8 mouse cellular contexts compared by ENCODE assay signal in genomic region chr7:27933800-27934158, GRCm38 (mm10). TPM values are rescaled to one million over a fixed set of nuclear protein-coding genes. Genes with fewer than 3 reads are reported as not detected.
DNase-seq lines count a peak whose midpoint lies in the region; ATAC-seq and TF ChIP-seq lines count a peak whose summit lies in the region.
"Not testable (repeated sequence)": the region's sequence is repeated elsewhere in the genome, so short reads cannot be mapped to it uniquely, and the experiment has no call there.

No protein-coding gene starts in this region.

- in situ Hi-C loops in CH12.LX (cut with MboI; ENCODE audit: low pct_ligation_motif_present, low pct_unique_long_range_greater_than_20kb, low sequenced_read_pairs): loop anchor here (25.0 kb wide), 1 partner anchor 96 kb away; the partner anchor contains the start of gene Zfp59

- not testable (repeated sequence) for DNase-seq in CH12.LX (ENCODE audit: extremely low read depth); midbrain, embryonic 14.5 days

- H3K9ac ChIP-seq in CH12.LX (ENCODE audit: insufficient read depth, low read depth); heart, embryonic 11.5 days (ENCODE audit: low read depth, low read length); hindbrain, embryonic 15.5 days; kidney, embryonic 16.5 days (replicated peaks; ENCODE audit: low read length); liver, embryonic 15.5 days; midbrain, embryonic 14.5 days (replicated peaks; ENCODE audit: low read length); stomach, embryonic 14.5 days (replicated peaks; ENCODE audit: low read depth, low read length): not testable (repeated sequence)

- dilution Hi-C loops in CH12.LX (cut with MboI; ENCODE audit: extremely low pct_ligation_motif_present, extremely low pct_unique_long_range_greater_than_20kb, low sequenced_read_pairs): not testable (repeated sequence)

- not testable (repeated sequence) for H3K27me3 ChIP-seq in CH12.LX (replicated peaks); heart, embryonic 11.5 days (ENCODE audit: control insufficient read depth, insufficient read depth, low read length); hindbrain, embryonic 15.5 days; kidney, embryonic 16.5 days (ENCODE audit: insufficient read depth, low read length); liver, embryonic 15.5 days; midbrain, embryonic 14.5 days (ENCODE audit: control insufficient read depth, insufficient read depth, low read length); stomach, embryonic 14.5 days (ENCODE audit: control insufficient read depth, insufficient read depth, low read length)

- H3K4me3 ChIP-seq in CH12.LX (replicated peaks in 1 of 3; ENCODE audit: low read depth in 2 of 3, low read length in 2 of 3, poor library complexity in 1 of 3); liver, embryonic 15.5 days (replicated peaks); midbrain, embryonic 14.5 days (replicated peaks; ENCODE audit: low read depth, low read length): not testable (repeated sequence)
- H3K4me3 ChIP-seq in embryonic fibroblast, embryonic 13.5 days (ENCODE audit: insufficient read depth, low read length): 0 out of 2 replicates have a peak overlapping the region, but pooled peaks have one; percentile 1
- H3K4me3 ChIP-seq in heart, embryonic 11.5 days (ENCODE audit: low read depth, low read length): peak overlapping the region; percentile 22; the same call in 1 of the 2 replicates
- H3K4me3 ChIP-seq in hindbrain, embryonic 15.5 days: 0 out of 2 replicates have a peak overlapping the region, but pooled peaks have one; percentile 5
- peak overlapping the region; percentile 32 for H3K4me3 ChIP-seq in kidney, embryonic 16.5 days (ENCODE audit: low read length)
- H3K4me3 ChIP-seq in stomach, embryonic 14.5 days (ENCODE audit: low read depth, low read length): 0 out of 2 replicates have a peak overlapping the region, but pooled peaks have one; percentile 7

- not testable (repeated sequence) for ATAC-seq in heart, embryonic 11.5 days (replicated peaks; ENCODE audit: insufficient number of reproducible peaks, low FRiP score, low TSS enrichment); hindbrain, embryonic 15.5 days (ENCODE audit: low FRiP score, low read depth); kidney, embryonic 16.5 days (ENCODE audit: low FRiP score, low TSS enrichment); liver, embryonic 15.5 days (ENCODE audit: insufficient read depth); midbrain, embryonic 14.5 days (ENCODE audit: low FRiP score, low TSS enrichment); stomach, embryonic 14.5 days (ENCODE audit: insufficient number of reproducible peaks, insufficient read depth, low FRiP score, low read depth)

- not testable (repeated sequence) for TF ChIP-seq EP300 in CH12.LX (IDR thresholded peaks at IDR 0.05; ENCODE audit: low read length)

- peak overlapping the region; percentile 32; the same call in 1 of the 2 replicates for H3K27ac ChIP-seq in CH12.LX (ENCODE audit: insufficient read depth, low read depth)
- H3K27ac ChIP-seq in embryonic fibroblast, embryonic 13.5 days (ENCODE audit: insufficient read depth, low read length); heart, embryonic 11.5 days (ENCODE audit: low read depth, low read length); hindbrain, embryonic 15.5 days (replicated peaks); kidney, embryonic 16.5 days (ENCODE audit: low read length); liver, embryonic 15.5 days (replicated peaks); midbrain, embryonic 14.5 days (replicated peaks; ENCODE audit: low read depth, low read length); stomach, embryonic 14.5 days (ENCODE audit: low read length): not testable (repeated sequence)

- TF ChIP-seq RAD21 in CH12.LX (IDR thresholded peaks at IDR 0.05; ENCODE audit: low read depth, low read length): not testable (repeated sequence)

- not testable (repeated sequence) for H3K36me3 ChIP-seq in CH12.LX (replicated peaks in 1 of 2; ENCODE audit: control insufficient read depth in 1 of 2, insufficient read depth in 1 of 2, low read length in 1 of 2); heart, embryonic 11.5 days (ENCODE audit: control insufficient read depth, insufficient read depth, low read length); hindbrain, embryonic 15.5 days; kidney, embryonic 16.5 days (ENCODE audit: insufficient read depth, low read length); liver, embryonic 15.5 days (replicated peaks); midbrain, embryonic 14.5 days (ENCODE audit: control insufficient read depth, insufficient read depth, low read length); stomach, embryonic 14.5 days (ENCODE audit: control insufficient read depth, insufficient read depth, low read length)

- TF ChIP-seq POLR2A in CH12.LX (IDR thresholded peaks at IDR 0.05; ENCODE audit: low read depth, low read length); embryonic fibroblast, embryonic 13.5 days (IDR thresholded peaks at IDR 0.05; ENCODE audit: low read depth, low read length): not testable (repeated sequence)

- H3K4me2 ChIP-seq in CH12.LX (ENCODE audit: insufficient read depth, low read depth, poor library complexity, severe bottlenecking): not testable (repeated sequence)
- H3K4me2 ChIP-seq in heart, embryonic 11.5 days: peak overlapping the region; percentile 57
- peak overlapping the region; percentile 39 for H3K4me2 ChIP-seq in hindbrain, embryonic 15.5 days
- H3K4me2 ChIP-seq in kidney, embryonic 16.5 days (replicated peaks; ENCODE audit: low read depth, low read length): peak overlapping the region; percentile 49
- peak overlapping the region; percentile 45 for H3K4me2 ChIP-seq in liver, embryonic 15.5 days
- H3K4me2 ChIP-seq in midbrain, embryonic 14.5 days (ENCODE audit: low read length): peak overlapping the region; percentile 40
- H3K4me2 ChIP-seq in stomach, embryonic 14.5 days (replicated peaks; ENCODE audit: low read depth, low read length): peak overlapping the region; percentile 37

- peaks cover 6 to 23% of the 10 kb centered on the region in 2 experiments for H3K4me1 ChIP-seq in CH12.LX (ENCODE audit: control insufficient read depth in 1 of 2, insufficient read depth in 2 of 2)
- H3K4me1 ChIP-seq in embryonic fibroblast, embryonic 13.5 days (ENCODE audit: control insufficient read depth, insufficient read depth, low read length); heart, embryonic 11.5 days (ENCODE audit: control insufficient read depth, insufficient read depth, low read length); hindbrain, embryonic 15.5 days (replicated peaks); kidney, embryonic 16.5 days (ENCODE audit: insufficient read depth, low read length); liver, embryonic 15.5 days (replicated peaks); midbrain, embryonic 14.5 days (ENCODE audit: control insufficient read depth, insufficient read depth, low read length); stomach, embryonic 14.5 days (ENCODE audit: control insufficient read depth, insufficient read depth, low read length): not testable (repeated sequence)

- not testable (repeated sequence) for H3K79me2 ChIP-seq in CH12.LX (replicated peaks; ENCODE audit: control insufficient read depth, extremely low read depth, insufficient read depth, poor library complexity, severe bottlenecking)

- WGBS in heart, embryonic 11.5 days (ENCODE audit: insufficient replicate concordance): 33% methylated on average over 1 of the region's 9 CpGs
- 38% methylated on average over 1 of the region's 9 CpGs for WGBS in hindbrain, embryonic 15.5 days
- 11% methylated on average over 1 of the region's 9 CpGs for WGBS in kidney, embryonic 16.5 days
- WGBS in liver, embryonic 15.5 days (ENCODE audit: insufficient replicate concordance): 7% methylated on average over 1 of the region's 9 CpGs
- WGBS in midbrain, embryonic 14.5 days: 8% methylated on average over 1 of the region's 9 CpGs
- 8% methylated on average over 1 of the region's 9 CpGs for WGBS in stomach, embryonic 14.5 days

- TF ChIP-seq CTCF in CH12.LX (conservative IDR thresholded peaks at IDR 0.05 in 1 of 2, IDR thresholded peaks at IDR 0.05 in 1 of 2; ENCODE audit: low read depth in 2 of 2, low read length in 2 of 2); embryonic fibroblast, embryonic 13.5 days (IDR thresholded peaks at IDR 0.05; ENCODE audit: borderline replicate concordance, insufficient read depth, low read length): not testable (repeated sequence)

- not testable (repeated sequence) for H3K9me3 ChIP-seq in CH12.LX (replicated peaks; ENCODE audit: low read length); heart, embryonic 11.5 days (replicated peaks; ENCODE audit: control insufficient read depth, low read length); hindbrain, embryonic 15.5 days; kidney, embryonic 16.5 days (ENCODE audit: low read length); liver, embryonic 15.5 days (replicated peaks); midbrain, embryonic 14.5 days (ENCODE audit: control insufficient read depth, low read length); stomach, embryonic 14.5 days (ENCODE audit: control insufficient read depth, low read depth, low read length)

RNA-seq across cellular contexts. Expression of gene Zfp974, which starts 4.5 kb away (rescaled TPM):
- total RNA-seq in CH12.LX (2012; rRNA removed) (3.9 and 5.0 TPM in 2 replicates), CH12.LX (2014; rRNA removed) (2.3 TPM in 2 replicates)
- polyA plus RNA-seq in CH12.LX (2012; ENCODE audit: insufficient read length, low read depth): 2.3 and 4.1 TPM in 2 replicates
- polyA plus RNA-seq in embryonic fibroblast, embryonic 13.5 days (2011; ENCODE audit: insufficient read length, low read depth, missing spikeins): 8.4 and 11.1 TPM in 2 replicates
- 7.5 and 8.1 TPM in 2 replicates for polyA plus RNA-seq in heart, embryonic 11.5 days (2014; fragmentation: Nextera tagmentation; extraction: Ambion mirVana)
- 12.2 and 12.4 TPM in 2 replicates for polyA plus RNA-seq in hindbrain, embryonic 15.5 days (2015; fragmentation: Nextera tagmentation; extraction: Ambion mirVana)
- polyA plus RNA-seq in kidney, embryonic 16.5 days (2015; fragmentation: Nextera tagmentation; extraction: Ambion mirVana): 10.6 and 11.9 TPM in 2 replicates
- polyA plus RNA-seq in liver, embryonic 15.5 days (2015; fragmentation: Nextera tagmentation; extraction: Ambion mirVana): 1.1 TPM in 2 replicates
- 12.6 and 17.8 TPM in 2 replicates for polyA plus RNA-seq in midbrain, embryonic 14.5 days (2014; fragmentation: Nextera tagmentation; extraction: Ambion mirVana)
- 11.1 and 12.9 TPM in 2 replicates for polyA plus RNA-seq in stomach, embryonic 14.5 days (2014; fragmentation: Nextera tagmentation; extraction: Ambion mirVana)

RNA-seq across cellular contexts. Expression of gene Zfp780b, which starts 45.2 kb away (rescaled TPM):
- total RNA-seq in CH12.LX (2012; rRNA removed) (9.3 and 10.0 TPM in 2 replicates), CH12.LX (2014; rRNA removed) (7.1 and 7.8 TPM in 2 replicates)
- polyA plus RNA-seq in CH12.LX (2012; ENCODE audit: insufficient read length, low read depth): 4.6 and 4.9 TPM in 2 replicates
- 12.2 and 13.8 TPM in 2 replicates for polyA plus RNA-seq in embryonic fibroblast, embryonic 13.5 days (2011; ENCODE audit: insufficient read length, low read depth, missing spikeins)
- 11.8 and 13.8 TPM in 2 replicates for polyA plus RNA-seq in heart, embryonic 11.5 days (2014; fragmentation: Nextera tagmentation; extraction: Ambion mirVana)
- 29.7 and 33.5 TPM in 2 replicates for polyA plus RNA-seq in hindbrain, embryonic 15.5 days (2015; fragmentation: Nextera tagmentation; extraction: Ambion mirVana)
- polyA plus RNA-seq in kidney, embryonic 16.5 days (2015; fragmentation: Nextera tagmentation; extraction: Ambion mirVana): 19.0 and 22.7 TPM in 2 replicates
- polyA plus RNA-seq in liver, embryonic 15.5 days (2015; fragmentation: Nextera tagmentation; extraction: Ambion mirVana): 4.4 and 5.3 TPM in 2 replicates
- 27.5 and 31.1 TPM in 2 replicates for polyA plus RNA-seq in midbrain, embryonic 14.5 days (2014; fragmentation: Nextera tagmentation; extraction: Ambion mirVana)
- 22.5 and 25.1 TPM in 2 replicates for polyA plus RNA-seq in stomach, embryonic 14.5 days (2014; fragmentation: Nextera tagmentation; extraction: Ambion mirVana)
